Mouse (Mus musculus): Measurements from ENCODE around the gene Lamp2. TPM values are rescaled to one million over a fixed set of nuclear protein-coding genes. Genes with fewer than 3 reads are reported as not detected.

The Lamp2 gene
- polyA plus RNA-seq, 1 experiment from 2014 or later: 167 TPM

GRCm38 (mm10) chrX:38439629-38440028, 16.6 kb downstream of the Lamp2 start:
- ATAC-seq (ENCODE audit: low read depth): no peak

GRCm38 (mm10) chrX:38438147-38438791, 18.0 kb downstream of the Lamp2 start:
- ATAC-seq (ENCODE audit: low read depth): peak; percentile 59
- Histone ChIP-seq H3K36me3 (ENCODE audit: control insufficient read depth, insufficient read depth, low read length) (peaks cover 2% of the 10 kb centered on the region; the same call in 1 of the 2 replicates), H3K9ac (ENCODE audit: low read length) (no peak overlapping the region), H3K4me2 (ENCODE audit: low read depth, low read length) (no peak overlapping the region), H3K4me3 (ENCODE audit: low read length) (no peak overlapping the region), H3K27ac (ENCODE audit: low read length) (no peak overlapping the region), H3K27me3 (ENCODE audit: control insufficient read depth, insufficient read depth, low read depth, low read length) (no peaks in the 10 kb centered on the region), H3K9me3 (ENCODE audit: control insufficient read depth, low read length) (no peaks in the 10 kb centered on the region), H3K4me1 (replicated peaks; ENCODE audit: control insufficient read depth, insufficient read depth, low read length) (no peaks in the 10 kb centered on the region)
- 45% methylated on average over 7 of the region's 7 CpGs for WGBS

More at GRCm38 (mm10) chrX:38439629-38440028, 16.6 kb downstream of the Lamp2 start:
- Histone ChIP-seq H3K4me2 (ENCODE audit: low read depth, low read length) (no peak overlapping the region), H3K27ac (ENCODE audit: low read length) (no peak overlapping the region), H3K4me1 (replicated peaks; ENCODE audit: control insufficient read depth, insufficient read depth, low read length) (no peaks in the 10 kb centered on the region), H3K27me3 (ENCODE audit: control insufficient read depth, insufficient read depth, low read depth, low read length) (no peaks in the 10 kb centered on the region), H3K9ac (ENCODE audit: low read length) (no peak overlapping the region), H3K4me3 (ENCODE audit: low read length) (no peak overlapping the region), H3K9me3 (ENCODE audit: control insufficient read depth, low read length) (no peaks in the 10 kb centered on the region), H3K36me3 (ENCODE audit: control insufficient read depth, insufficient read depth, low read length) (peaks cover 2% of the 10 kb centered on the region; the same call in 1 of the 2 replicates)
- WGBS: 47% methylated on average over 2 of the region's 2 CpGs

- Histone ChIP-seq H3K9ac (ENCODE audit: low read length) (no peak overlapping the region), H3K9me3 (ENCODE audit: control insufficient read depth, low read length) (no peaks in the 10 kb centered on the region), H3K27ac (ENCODE audit: low read length) (no peak overlapping the region), H3K27me3 (ENCODE audit: control insufficient read depth, insufficient read depth, low read depth, low read length) (no peaks in the 10 kb centered on the region), H3K4me1 (replicated peaks; ENCODE audit: control insufficient read depth, insufficient read depth, low read length) (no peaks in the 10 kb centered on the region), H3K4me2 (ENCODE audit: low read depth, low read length) (no peak overlapping the region), H3K4me3 (ENCODE audit: low read length) (no peak overlapping the region), H3K36me3 (ENCODE audit: control insufficient read depth, insufficient read depth, low read length) (peaks cover 8% of the 10 kb centered on the region)
- WGBS: 77% methylated on average over 4 of the region's 4 CpGs
- no peak for ATAC-seq (ENCODE audit: low read depth)
Observed at GRCm38 (mm10) chrX:38429455-38429854, 26.8 kb downstream of the Lamp2 start.

- H3K4me2 ChIP-seq (ENCODE audit: low read depth, low read length): no peak overlapping the region
- H3K4me3 ChIP-seq (ENCODE audit: low read length): no peak overlapping the region
- peaks cover 8% of the 10 kb centered on the region for H3K36me3 ChIP-seq (ENCODE audit: control insufficient read depth, insufficient read depth, low read length)
- H3K9me3 ChIP-seq (ENCODE audit: control insufficient read depth, low read length): no peaks in the 10 kb centered on the region
- ATAC-seq (ENCODE audit: low read depth): no peak
- no peaks in the 10 kb centered on the region for H3K4me1 ChIP-seq (replicated peaks; ENCODE audit: control insufficient read depth, insufficient read depth, low read length)
- no peak overlapping the region for H3K27ac ChIP-seq (ENCODE audit: low read length)
- H3K27me3 ChIP-seq (ENCODE audit: control insufficient read depth, insufficient read depth, low read depth, low read length): no peaks in the 10 kb centered on the region
- no peak overlapping the region for H3K9ac ChIP-seq (ENCODE audit: low read length)
- WGBS: 66% methylated on average over 3 of the region's 3 CpGs
Observed at GRCm38 (mm10) chrX:38428818-38429440, 27.3 kb downstream of the Lamp2 start.

GRCm38 (mm10) chrX:38426043-38426442, 30.2 kb downstream of the Lamp2 start:
- H3K9ac ChIP-seq (ENCODE audit: low read length): no peak overlapping the region
- H3K4me1 ChIP-seq (replicated peaks; ENCODE audit: control insufficient read depth, insufficient read depth, low read length): no peaks in the 10 kb centered on the region
- no peaks in the 10 kb centered on the region for H3K27me3 ChIP-seq (ENCODE audit: control insufficient read depth, insufficient read depth, low read depth, low read length)
- H3K9me3 ChIP-seq (ENCODE audit: control insufficient read depth, low read length): no peaks in the 10 kb centered on the region
- H3K4me2 ChIP-seq (ENCODE audit: low read depth, low read length): no peak overlapping the region
- no peak overlapping the region for H3K4me3 ChIP-seq (ENCODE audit: low read length)
- no peak overlapping the region for H3K27ac ChIP-seq (ENCODE audit: low read length)
- WGBS: 53% methylated on average over 1 of the region's 1 CpGs
- no peak for ATAC-seq (ENCODE audit: low read depth)
- H3K36me3 ChIP-seq (ENCODE audit: control insufficient read depth, insufficient read depth, low read length): peaks cover 8% of the 10 kb centered on the region

- H3K27me3 ChIP-seq (ENCODE audit: control insufficient read depth, insufficient read depth, low read depth, low read length): no peaks in the 10 kb centered on the region
- H3K27ac ChIP-seq (ENCODE audit: low read length): no peak overlapping the region
- WGBS: 82% methylated on average over 3 of the region's 3 CpGs
Observed at GRCm38 (mm10) chrX:38423096-38423495, 33.2 kb downstream of the Lamp2 start.

GRCm38 (mm10) chrX:38422396-38422795, 33.9 kb downstream of the Lamp2 start:
- no peaks in the 10 kb centered on the region for H3K4me1 ChIP-seq (replicated peaks; ENCODE audit: control insufficient read depth, insufficient read depth, low read length)
- no peaks in the 10 kb centered on the region for H3K9me3 ChIP-seq (ENCODE audit: control insufficient read depth, low read length)
- H3K9ac ChIP-seq (ENCODE audit: low read length): no peak overlapping the region
- H3K4me2 ChIP-seq (ENCODE audit: low read depth, low read length): no peak overlapping the region
- no peaks in the 10 kb centered on the region; the same call in 1 of the 2 replicates for H3K36me3 ChIP-seq (ENCODE audit: control insufficient read depth, insufficient read depth, low read length)
- H3K27me3 ChIP-seq (ENCODE audit: control insufficient read depth, insufficient read depth, low read depth, low read length): no peaks in the 10 kb centered on the region
- 63% methylated on average over 3 of the region's 3 CpGs for WGBS
- no peak overlapping the region for H3K4me3 ChIP-seq (ENCODE audit: low read length)
- no peak for ATAC-seq (ENCODE audit: low read depth)
- no peak overlapping the region for H3K27ac ChIP-seq (ENCODE audit: low read length)

More at GRCm38 (mm10) chrX:38423096-38423495, 33.2 kb downstream of the Lamp2 start:
- no peak overlapping the region for H3K4me3 ChIP-seq (ENCODE audit: low read length)
- H3K4me1 ChIP-seq (replicated peaks; ENCODE audit: control insufficient read depth, insufficient read depth, low read length): no peaks in the 10 kb centered on the region
- peaks cover 1% of the 10 kb centered on the region for H3K36me3 ChIP-seq (ENCODE audit: control insufficient read depth, insufficient read depth, low read length)
- H3K9me3 ChIP-seq (ENCODE audit: control insufficient read depth, low read length): no peaks in the 10 kb centered on the region
- no peak overlapping the region for H3K4me2 ChIP-seq (ENCODE audit: low read depth, low read length)
- no peak overlapping the region for H3K9ac ChIP-seq (ENCODE audit: low read length)
- no peak for ATAC-seq (ENCODE audit: low read depth)

- no peaks in the 10 kb centered on the region for H3K4me1 ChIP-seq (replicated peaks; ENCODE audit: control insufficient read depth, insufficient read depth, low read length)
- H3K27me3 ChIP-seq (ENCODE audit: control insufficient read depth, insufficient read depth, low read depth, low read length): no peaks in the 10 kb centered on the region
- no peak overlapping the region for H3K9ac ChIP-seq (ENCODE audit: low read length)
- no peak overlapping the region for H3K4me2 ChIP-seq (ENCODE audit: low read depth, low read length)
- ATAC-seq (ENCODE audit: low read depth): no peak
- no peaks in the 10 kb centered on the region for H3K9me3 ChIP-seq (ENCODE audit: control insufficient read depth, low read length)
- no peaks in the 10 kb centered on the region for H3K36me3 ChIP-seq (ENCODE audit: control insufficient read depth, insufficient read depth, low read length)
- H3K4me3 ChIP-seq (ENCODE audit: low read length): no peak overlapping the region
- H3K27ac ChIP-seq (ENCODE audit: low read length): no peak overlapping the region
- WGBS: 66% methylated on average over 3 of the region's 3 CpGs
Observed at GRCm38 (mm10) chrX:38403879-38404278, 52.4 kb downstream of the Lamp2 start.

- ATAC-seq (ENCODE audit: low read depth): no peak
- Histone ChIP-seq H3K9ac (ENCODE audit: low read length) (no peak overlapping the region), H3K27me3 (ENCODE audit: control insufficient read depth, insufficient read depth, low read depth, low read length) (no peaks in the 10 kb centered on the region), H3K36me3 (ENCODE audit: control insufficient read depth, insufficient read depth, low read length) (no peaks in the 10 kb centered on the region), H3K4me2 (ENCODE audit: low read depth, low read length) (no peak overlapping the region), H3K4me3 (ENCODE audit: low read length) (no peak overlapping the region), H3K27ac (ENCODE audit: low read length) (no peak overlapping the region), H3K4me1 (replicated peaks; ENCODE audit: control insufficient read depth, insufficient read depth, low read length) (no peaks in the 10 kb centered on the region), H3K9me3 (ENCODE audit: control insufficient read depth, low read length) (no peaks in the 10 kb centered on the region)
- 63% methylated on average over 5 of the region's 5 CpGs for WGBS
Observed at GRCm38 (mm10) chrX:38402981-38403380, 53.3 kb downstream of the Lamp2 start.

Data from lung, embryonic 16.5 days (tissue).